Mouse (Mus musculus) kidney, embryonic 15.5 days (tissue): ENCODE measurements at regions not wholly inside any gene's neighbourhood (a gene's known extent, or its start where the extent isn't known, plus 50 kb on each side); places are given as distances from the start of the nearest gene placed in this dataset.
"Not testable (repeated sequence)": the region's sequence is repeated elsewhere in the genome, so short reads cannot be mapped to it uniquely, and the experiment has no call there.

ENCODE experiments used
- ATAC-seq: fragments of 200-750 bp; cut with Nextera tagmentation; replicated peaks from 2 replicates; pipeline ENCODE4 v1.8.0; 2017; ENCODE audit warnings: moderate TSS enrichment; ENCODE audit not compliant: low FRiP score
- H3K27ac ChIP-seq: fragments of 300-500 bp; sonication (generic); 2 replicates; pipeline ENCODE4 v1.5.1; 2015; ENCODE audit warnings: mild to moderate bottlenecking, inconsistent platforms
- H3K27me3 ChIP-seq: fragments of 300-500 bp; sonication (generic); 2 replicates; pipeline ENCODE4 v1.6.1; 2015; ENCODE audit warnings: inconsistent platforms
- H3K36me3 ChIP-seq: fragments of 300-500 bp; sonication (generic); 2 replicates; pipeline ENCODE4 v1.6.1; 2015; ENCODE audit warnings: inconsistent platforms
- H3K4me1 ChIP-seq: fragments of 300-500 bp; sonication (generic); 2 replicates; pipeline ENCODE4 v1.6.1; 2015; ENCODE audit warnings: inconsistent platforms
- H3K4me2 ChIP-seq: fragments of 300-500 bp; sonication (generic); 2 replicates; pipeline ENCODE4 v1.6.1; 2015; ENCODE audit warnings: moderate library complexity, mild to moderate bottlenecking, inconsistent platforms
- H3K4me3 ChIP-seq: fragments of 300-500 bp; sonication (generic); replicated peaks from 2 replicates; pipeline ENCODE4 v1.5.1; 2015; ENCODE audit warnings: mild to moderate bottlenecking, inconsistent platforms
- H3K9ac ChIP-seq: fragments of 300-500 bp; sonication (generic); 2 replicates; pipeline ENCODE4 v1.6.1; 2015; ENCODE audit warnings: mild to moderate bottlenecking, inconsistent platforms
- H3K9me3 ChIP-seq: fragments of 300-500 bp; sonication (generic); replicated peaks from 2 replicates; pipeline ENCODE4 v1.6.1; 2016; ENCODE audit warnings: inconsistent platforms
- WGBS: fragments of 180-500 bp; shearing (Covaris S2); methylation state at CpG from one replicate; pipeline ENCODE4 v1.1.7; 2015; ENCODE audit warnings: mixed read lengths; 5-methylcytosine and 5-hydroxymethylcytosine counted together

GRCm38 (mm10) chr8:126081279-126081678 is 86.3 kb downstream of the Kcnk1 start:
- no peak for ATAC-seq
- Histone ChIP-seq H3K36me3 (no peaks in the 10 kb centered on the region), H3K9ac (no peak overlapping the region), H3K9me3 (no peaks in the 10 kb centered on the region), H3K4me1 (0 out of 2 replicates have a peak, but pooled peaks cover 6% of the 10 kb centered on the region), H3K27ac (no peak overlapping the region), H3K4me2 (no peak overlapping the region), H3K4me3 (no peak overlapping the region), H3K27me3 (no peaks in the 10 kb centered on the region)

- no peak overlapping the region for H3K4me3 ChIP-seq
- H3K4me1 ChIP-seq, result 0 out of 2 replicates have a peak, but pooled peaks cover 6% of the 10 kb centered on the region
- H3K9me3 ChIP-seq, result no peaks in the 10 kb centered on the region
- WGBS, result 37% methylated on average over 1 of the region's 1 CpGs
- ATAC-seq, result 0 out of 2 replicates have a peak, but pooled peaks have one; percentile 33
- no peaks in the 10 kb centered on the region for H3K27me3 ChIP-seq
- no peaks in the 10 kb centered on the region for H3K36me3 ChIP-seq
- H3K4me2 ChIP-seq, result no peak overlapping the region
- H3K27ac ChIP-seq, result no peak overlapping the region
- H3K9ac ChIP-seq, result no peak overlapping the region
These were observed 87.9 kb downstream of the Kcnk1 start for GRCm38 (mm10) chr8:126082827-126083226.

- WGBS, result 54% methylated on average over 1 of the region's 1 CpGs
- Histone ChIP-seq H3K9me3 (no peaks in the 10 kb centered on the region; the same call in 1 of the 2 replicates), H3K4me2 (no peak overlapping the region), H3K4me3 (no peak overlapping the region), H3K27ac (no peak overlapping the region), H3K4me1 (no peaks in the 10 kb centered on the region), H3K36me3 (no peaks in the 10 kb centered on the region), H3K9ac (no peak overlapping the region), H3K27me3 (no peaks in the 10 kb centered on the region)
- ATAC-seq, result no peak
These were observed 95.8 kb downstream of the Kcnk1 start for GRCm38 (mm10) chr8:126090772-126091171.

GRCm38 (mm10) chr8:126094005-126094404 is 99.0 kb downstream of the Kcnk1 start:
- Histone ChIP-seq H3K4me1 (no peaks in the 10 kb centered on the region), H3K9me3 (no peaks in the 10 kb centered on the region), H3K27ac (no peak overlapping the region), H3K4me3 (no peak overlapping the region), H3K27me3 (no peaks in the 10 kb centered on the region), H3K9ac (no peak overlapping the region), H3K4me2 (no peak overlapping the region), H3K36me3 (no peaks in the 10 kb centered on the region)
- no peak for ATAC-seq
- WGBS, result 73% methylated on average over 2 of the region's 2 CpGs

GRCm38 (mm10) chr8:126096056-126096455 is 101.1 kb downstream of the Kcnk1 start:
- no peak overlapping the region for H3K4me2 ChIP-seq
- no peaks in the 10 kb centered on the region for H3K4me1 ChIP-seq
- no peak overlapping the region for H3K4me3 ChIP-seq
- no peak overlapping the region for H3K9ac ChIP-seq
- no peak overlapping the region for H3K27ac ChIP-seq
- H3K27me3 ChIP-seq, result no peaks in the 10 kb centered on the region
- no peak for ATAC-seq
- 80% methylated on average over 6 of the region's 6 CpGs for WGBS
- H3K36me3 ChIP-seq, result no peaks in the 10 kb centered on the region
- H3K9me3 ChIP-seq, result no peaks in the 10 kb centered on the region

- no peak overlapping the region for H3K27ac ChIP-seq
- no peaks in the 10 kb centered on the region for H3K27me3 ChIP-seq
- 55% methylated on average over 9 of the region's 9 CpGs for WGBS
- H3K4me2 ChIP-seq, result no peak overlapping the region
- no peak for ATAC-seq
- no peak overlapping the region for H3K4me3 ChIP-seq
- H3K4me1 ChIP-seq, result no peaks in the 10 kb centered on the region
- H3K9ac ChIP-seq, result no peak overlapping the region
- no peaks in the 10 kb centered on the region for H3K9me3 ChIP-seq
- no peaks in the 10 kb centered on the region for H3K36me3 ChIP-seq
These were observed 101.7 kb downstream of the Kcnk1 start for GRCm38 (mm10) chr8:126096636-126097170.

GRCm38 (mm10) chr8:126098886-126099285 is 103.9 kb downstream of the Kcnk1 start:
- Histone ChIP-seq H3K4me2 (no peak overlapping the region), H3K9me3 (no peaks in the 10 kb centered on the region), H3K27me3 (no peaks in the 10 kb centered on the region), H3K9ac (no peak overlapping the region), H3K27ac (no peak overlapping the region), H3K36me3 (no peaks in the 10 kb centered on the region), H3K4me1 (no peaks in the 10 kb centered on the region), H3K4me3 (no peak overlapping the region)
- no peak for ATAC-seq
- WGBS, result 90% methylated on average over 6 of the region's 6 CpGs

GRCm38 (mm10) chr8:126099889-126100288 is 104.9 kb downstream of the Kcnk1 start:
- no peak overlapping the region for H3K4me2 ChIP-seq
- 62% methylated on average over 4 of the region's 4 CpGs for WGBS
- no peaks in the 10 kb centered on the region for H3K4me1 ChIP-seq
- no peak overlapping the region for H3K27ac ChIP-seq
- ATAC-seq, result no peak
- H3K36me3 ChIP-seq, result no peaks in the 10 kb centered on the region
- no peaks in the 10 kb centered on the region for H3K9me3 ChIP-seq
- no peak overlapping the region for H3K4me3 ChIP-seq
- no peak overlapping the region for H3K9ac ChIP-seq
- no peaks in the 10 kb centered on the region for H3K27me3 ChIP-seq

GRCm38 (mm10) chr8:126105043-126105442 is 110.1 kb downstream of the Kcnk1 start:
- no peaks in the 10 kb centered on the region for H3K9me3 ChIP-seq
- H3K4me2 ChIP-seq, result no peak overlapping the region
- H3K4me3 ChIP-seq, result no peak overlapping the region
- no peaks in the 10 kb centered on the region for H3K27me3 ChIP-seq
- no peak overlapping the region for H3K27ac ChIP-seq
- no peak for ATAC-seq
- no peaks in the 10 kb centered on the region for H3K4me1 ChIP-seq
- no peak overlapping the region for H3K9ac ChIP-seq
- 79% methylated on average over 3 of the region's 3 CpGs for WGBS
- no peaks in the 10 kb centered on the region for H3K36me3 ChIP-seq

- H3K27ac ChIP-seq, result no peak overlapping the region
- 83% methylated on average over 6 of the region's 6 CpGs for WGBS
- no peaks in the 10 kb centered on the region for H3K36me3 ChIP-seq
- no peak overlapping the region for H3K4me2 ChIP-seq
- H3K4me1 ChIP-seq, result 0 out of 2 replicates have a peak, but pooled peaks cover 7% of the 10 kb centered on the region
- no peak overlapping the region for H3K4me3 ChIP-seq
- no peak for ATAC-seq
- H3K9ac ChIP-seq, result no peak overlapping the region
- no peaks in the 10 kb centered on the region for H3K27me3 ChIP-seq
- no peaks in the 10 kb centered on the region; the same call in 1 of the 2 replicates for H3K9me3 ChIP-seq
These were observed 131.1 kb downstream of the Kcnk1 start for GRCm38 (mm10) chr8:126126041-126126440.

GRCm38 (mm10) chr8:126132076-126132475 is 137.1 kb downstream of the Kcnk1 start:
- H3K4me3 ChIP-seq, result no peak overlapping the region
- no peak for ATAC-seq
- 0 out of 2 replicates have a peak, but pooled peaks cover 11% of the 10 kb centered on the region for H3K4me1 ChIP-seq
- no peaks in the 10 kb centered on the region for H3K36me3 ChIP-seq
- 56% methylated on average over 4 of the region's 4 CpGs for WGBS
- no peak overlapping the region for H3K27ac ChIP-seq
- H3K27me3 ChIP-seq, result no peaks in the 10 kb centered on the region
- H3K4me2 ChIP-seq, result no peak overlapping the region
- H3K9me3 ChIP-seq, result no peaks in the 10 kb centered on the region
- no peak overlapping the region for H3K9ac ChIP-seq

GRCm38 (mm10) chr8:126132918-126133317 is 137.9 kb downstream of the Kcnk1 start:
- not testable (repeated sequence) for H3K9ac ChIP-seq, H3K27ac ChIP-seq, H3K27me3 ChIP-seq, ATAC-seq, H3K36me3 ChIP-seq, H3K4me2 ChIP-seq, H3K4me3 ChIP-seq, H3K9me3 ChIP-seq
- WGBS, result 96% methylated on average over 4 of the region's 4 CpGs
- H3K4me1 ChIP-seq, result 0 out of 2 replicates have a peak, but pooled peaks cover 11% of the 10 kb centered on the region

GRCm38 (mm10) chr8:126135100-126135499 is 140.1 kb downstream of the Kcnk1 start:
- H3K4me2 ChIP-seq, result no peak overlapping the region
- 71% methylated on average over 10 of the region's 10 CpGs for WGBS
- no peak for ATAC-seq

More at GRCm38 (mm10) chr8:126135100-126135499, 140.1 kb downstream of the Kcnk1 start:
- no peaks in the 10 kb centered on the region for H3K36me3 ChIP-seq
- no peaks in the 10 kb centered on the region for H3K9me3 ChIP-seq
- H3K27me3 ChIP-seq, result peaks cover 27% of the 10 kb centered on the region
- peaks cover 20% of the 10 kb centered on the region for H3K4me1 ChIP-seq
- H3K4me3 ChIP-seq, result no peak overlapping the region
- H3K27ac ChIP-seq, result no peak overlapping the region
- no peak overlapping the region for H3K9ac ChIP-seq
